Mouse (Mus musculus): ENCODE results near the gene Ramp1. TPM values are rescaled to one million over a fixed set of nuclear protein-coding genes. Genes with fewer than 3 reads are reported as not detected.

Ramp1 gene
- total and polyA plus RNA-seq, 3 experiments = 4.1 to 5.6 TPM; not detected in 1

DNA sequence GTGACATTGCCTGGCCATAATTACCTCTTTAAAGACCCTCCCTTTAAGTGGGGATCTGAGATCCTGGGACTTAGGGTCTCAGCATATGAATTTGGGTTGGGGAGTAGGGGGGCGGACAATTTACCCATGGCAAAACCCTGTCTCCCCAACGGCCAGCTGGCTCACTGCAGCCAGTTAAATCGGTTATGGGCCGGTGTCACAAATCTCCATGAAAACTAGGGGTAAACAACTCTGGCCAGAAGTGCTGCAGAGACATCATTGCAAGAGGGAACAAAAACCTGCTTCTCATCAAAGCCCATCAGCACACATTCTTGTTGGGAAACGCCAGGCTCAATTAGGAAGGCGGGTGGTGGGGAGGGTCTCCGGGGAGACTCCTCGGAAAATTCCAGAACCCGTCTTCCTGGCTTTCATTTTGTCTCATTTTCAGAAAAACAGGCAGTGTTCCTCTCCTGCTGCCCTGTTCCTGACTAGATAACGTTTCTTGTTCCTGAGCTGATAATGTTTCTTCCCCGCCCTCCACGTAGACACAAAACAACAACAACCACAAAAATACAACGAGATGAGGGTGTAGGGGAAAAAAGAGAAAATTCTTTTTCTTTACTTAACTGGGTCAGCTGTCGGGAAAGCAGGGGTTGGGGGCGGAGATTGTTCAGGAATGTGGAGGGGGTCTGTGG, 47.9 kb downstream of the Ramp1 start (continued):
- no peak for TF ChIP-seq E2F4 (IDR thresholded peaks at IDR 0.05; ENCODE audit: borderline replicate concordance, low read depth, low read length)
- TF ChIP-seq MAX (IDR thresholded peaks at IDR 0.05; ENCODE audit: low read length) = no peak
- TF ChIP-seq MEF2A (IDR thresholded peaks at IDR 0.05; ENCODE audit: extremely low read depth, insufficient replicate concordance, low read depth, low read length, poor library complexity, severe bottlenecking) = no peak

DNA sequence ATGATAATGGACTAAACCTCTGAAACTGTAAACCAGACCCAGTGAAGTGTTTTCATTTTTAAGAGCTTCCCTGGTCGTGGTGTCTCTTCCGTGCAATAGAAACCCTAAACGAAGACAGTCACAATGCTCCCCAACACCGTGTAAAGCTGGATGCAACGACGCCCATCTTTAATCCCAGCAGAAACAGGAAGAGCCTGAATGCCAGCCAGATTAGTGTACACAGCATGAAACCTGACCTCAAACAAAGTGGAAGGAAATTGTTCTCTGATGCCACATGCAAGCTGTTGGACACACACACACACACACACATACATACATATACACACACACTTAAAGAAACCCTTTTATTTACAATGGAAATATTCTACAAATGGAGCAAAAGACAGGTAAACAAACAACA, 51.5 kb downstream of the Ramp1 start:
- TF ChIP-seq MAZ (IDR thresholded peaks at IDR 0.05; ENCODE audit: low read depth, low read length) = no peak
- no peak for TF ChIP-seq MAX (IDR thresholded peaks at IDR 0.05; ENCODE audit: low read length)
- TF ChIP-seq MYB (IDR thresholded peaks at IDR 0.05; ENCODE audit: low read depth, low read length) = no peak
- no peak for TF ChIP-seq TCF12 (IDR thresholded peaks at IDR 0.05; ENCODE audit: low read depth, low read length)
- no peak for TF ChIP-seq E2F4 (IDR thresholded peaks at IDR 0.05; ENCODE audit: borderline replicate concordance, low read depth, low read length)
- Histone ChIP-seq H3K9ac (ENCODE audit: control insufficient read depth, low read depth, low read length, poor library complexity, severe bottlenecking) (no peak overlapping the region), H3K4me1 (ENCODE audit: control insufficient read depth in 1 of 2, insufficient read depth in 2 of 2, low read length in 2 of 2) (peaks cover 43 to 44% of the 10 kb centered on the region in 2 experiments), H3K4me3 (ENCODE audit: control insufficient read depth in 1 of 2, insufficient read depth in 1 of 2, low read depth in 2 of 2, low read length in 2 of 2) (no peak overlapping the region), H3K36me3 (ENCODE audit: control insufficient read depth in 1 of 2, insufficient read depth in 2 of 2, low read length in 2 of 2) (peaks cover 0 to 35% of the 10 kb centered on the region in 2 experiments; a peak in 2 of 4 replicates), H3K9me3 (replicated peaks; ENCODE audit: insufficient read depth, low read length) (no peaks in the 10 kb centered on the region), H3K27ac (ENCODE audit: control insufficient read depth, low read depth, low read length) (no peak overlapping the region), H3K27me3 (ENCODE audit: control insufficient read depth in 1 of 2, insufficient read depth in 2 of 2, low read length in 2 of 2) (no peaks in the 10 kb centered on the region), H3K79me2 (ENCODE audit: control insufficient read depth, insufficient read depth, low read length, poor library complexity) (no peaks in the 10 kb centered on the region)
- no peak for DNase-seq (ENCODE audit: low read depth, low spot score)

DNA sequence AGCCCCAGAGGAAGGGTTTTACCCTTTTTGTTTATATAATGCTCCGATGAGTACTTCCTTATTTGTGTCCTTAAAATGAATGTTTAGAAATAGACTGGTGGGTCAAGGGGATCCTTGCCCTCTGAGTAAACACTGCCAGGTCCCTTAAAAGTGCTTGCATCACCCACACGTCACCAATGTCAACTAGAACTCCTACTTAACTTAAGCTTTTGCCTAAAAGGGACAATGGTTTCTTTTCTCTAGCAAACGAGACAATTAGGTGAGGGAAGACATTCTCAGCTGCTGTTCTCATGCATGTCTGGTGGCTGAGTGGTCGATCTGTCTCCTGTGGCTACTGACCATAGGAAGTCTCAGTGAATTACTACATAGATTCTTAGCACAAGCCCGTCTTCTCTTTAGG, 52.3 kb downstream of the Ramp1 start:
- TF ChIP-seq MYB (IDR thresholded peaks at IDR 0.05; ENCODE audit: low read depth, low read length) (no peak), HCFC1 (IDR thresholded peaks at IDR 0.05; ENCODE audit: low read depth, low read length) (no peak), ZNF384 (IDR thresholded peaks at IDR 0.05; ENCODE audit: low read depth, low read length) (no peak)
- Histone ChIP-seq H3K4me1 (ENCODE audit: control insufficient read depth in 1 of 2, insufficient read depth in 2 of 2, low read length in 2 of 2) (peaks cover 43 to 44% of the 10 kb centered on the region in 2 experiments), H3K27ac (ENCODE audit: control insufficient read depth, low read depth, low read length) (no peak overlapping the region), H3K36me3 (ENCODE audit: control insufficient read depth in 1 of 2, insufficient read depth in 2 of 2, low read length in 2 of 2) (peaks cover 0 to 36% of the 10 kb centered on the region in 2 experiments; a peak in 2 of 4 replicates), H3K9me3 (replicated peaks; ENCODE audit: insufficient read depth, low read length) (no peaks in the 10 kb centered on the region), H3K27me3 (ENCODE audit: control insufficient read depth in 1 of 2, insufficient read depth in 2 of 2, low read length in 2 of 2) (no peaks in the 10 kb centered on the region), H3K79me2 (ENCODE audit: control insufficient read depth, insufficient read depth, low read length, poor library complexity) (no peaks in the 10 kb centered on the region), H3K9ac (ENCODE audit: control insufficient read depth, low read depth, low read length, poor library complexity, severe bottlenecking) (no peak overlapping the region), H3K4me3 (ENCODE audit: control insufficient read depth in 1 of 2, insufficient read depth in 1 of 2, low read depth in 2 of 2, low read length in 2 of 2) (no peak overlapping the region)
- DNase-seq (ENCODE audit: low read depth, low spot score) = no peak

DNA sequence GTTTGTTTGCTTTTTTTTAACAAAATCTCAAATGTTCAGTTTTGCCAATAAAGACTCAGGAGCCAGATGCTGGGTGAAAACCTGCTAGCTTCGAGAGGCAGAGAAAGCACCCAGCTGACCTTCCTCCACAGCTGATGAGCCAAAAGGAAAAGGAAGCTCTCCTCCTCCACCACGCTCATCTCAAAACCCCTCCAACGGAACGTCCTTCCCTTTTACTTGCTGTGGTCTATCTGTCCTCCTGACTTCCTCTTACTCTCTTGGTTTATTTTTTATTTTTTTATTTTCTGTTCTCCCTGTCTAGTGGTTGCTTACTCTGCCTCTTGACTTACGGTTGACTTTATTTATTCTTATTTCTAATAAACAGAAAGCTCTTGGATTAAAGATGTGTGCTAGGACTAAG, 55.8 kb downstream of the Ramp1 start:
- peak overlapping the region; percentile 39 to 46 for H3K4me3 ChIP-seq (ENCODE audit: control insufficient read depth in 1 of 2, insufficient read depth in 1 of 2, low read depth in 2 of 2, low read length in 2 of 2)
- DNase-seq (ENCODE audit: low read depth, low spot score) = peak; percentile 85
- TF ChIP-seq POLR2AphosphoS2 (IDR thresholded peaks at IDR 0.05; ENCODE audit: low read length) (peak; percentile 26; the same call in 1 of the 2 replicates), POLR2A (IDR thresholded peaks at IDR 0.05; ENCODE audit: control insufficient read depth in 1 of 2, insufficient read depth in 1 of 2, low read depth in 1 of 2, low read length in 2 of 2, poor library complexity in 1 of 2) (peak in 1 of 2 experiments; percentile 67; a peak in 2 of 4 replicates), MAX (IDR thresholded peaks at IDR 0.05; ENCODE audit: low read length) (peak; percentile 77), RAD21 (IDR thresholded peaks at IDR 0.05; ENCODE audit: low read depth, low read length) (no peak), CHD1 (IDR thresholded peaks at IDR 0.05; ENCODE audit: low read depth, low read length) (0 out of 2 replicates have a peak, but pooled peaks have one; percentile 44), NELFE (IDR thresholded peaks at IDR 0.05; ENCODE audit: low read depth, low read length) (peak; percentile 36; the same call in 1 of the 2 replicates), E2F4 (IDR thresholded peaks at IDR 0.05; ENCODE audit: borderline replicate concordance, low read depth, low read length) (no peak), MAZ (IDR thresholded peaks at IDR 0.05; ENCODE audit: low read depth, low read length) (peak; percentile 83), ELF1 (IDR thresholded peaks at IDR 0.05; ENCODE audit: low read depth, low read length) (peak; percentile 50; the same call in 1 of the 2 replicates), SIN3A (IDR thresholded peaks at IDR 0.05; ENCODE audit: low read length) (peak; percentile 82), SMC3 (IDR thresholded peaks at IDR 0.05; ENCODE audit: low read depth, low read length) (no peak), MAFK (IDR thresholded peaks at IDR 0.05; ENCODE audit: borderline replicate concordance, low read depth, low read length) (no peak), USF1 (IDR thresholded peaks at IDR 0.05; ENCODE audit: low read depth, low read length) (peak; percentile 30; the same call in 1 of the 2 replicates), MXI1 (IDR thresholded peaks at IDR 0.05; ENCODE audit: low read depth, low read length) (peak; percentile 48; the same call in 1 of the 2 replicates), ZMIZ1 (IDR thresholded peaks at IDR 0.05; ENCODE audit: low read depth, low read length) (no peak), TCF12 (IDR thresholded peaks at IDR 0.05; ENCODE audit: low read depth, low read length) (peak; percentile 50), ZC3H11A (IDR thresholded peaks at IDR 0.05; ENCODE audit: low read depth, low read length) (no peak)

More for the DNA sequence above, 55.8 kb downstream of the Ramp1 start:
- Histone ChIP-seq H3K4me1 (ENCODE audit: control insufficient read depth in 1 of 2, insufficient read depth in 2 of 2, low read length in 2 of 2) (peaks cover 17 to 20% of the 10 kb centered on the region in 2 experiments), H3K27ac (ENCODE audit: control insufficient read depth, low read depth, low read length) (peak overlapping the region; percentile 66), H3K79me2 (ENCODE audit: control insufficient read depth, insufficient read depth, low read length, poor library complexity) (no peaks in the 10 kb centered on the region), H3K9me3 (replicated peaks; ENCODE audit: insufficient read depth, low read length) (no peaks in the 10 kb centered on the region), H3K9ac (ENCODE audit: control insufficient read depth, low read depth, low read length, poor library complexity, severe bottlenecking) (peak overlapping the region; percentile 46), H3K27me3 (ENCODE audit: control insufficient read depth in 1 of 2, insufficient read depth in 2 of 2, low read length in 2 of 2) (no peaks in the 10 kb centered on the region), H3K36me3 (ENCODE audit: control insufficient read depth in 1 of 2, insufficient read depth in 2 of 2, low read length in 2 of 2) (peaks cover 0 to 17% of the 10 kb centered on the region in 2 experiments; a peak in 2 of 4 replicates)
